Mouse (Mus musculus): ENCODE data around the gene E2f2.

The E2f2 gene

DNA sequence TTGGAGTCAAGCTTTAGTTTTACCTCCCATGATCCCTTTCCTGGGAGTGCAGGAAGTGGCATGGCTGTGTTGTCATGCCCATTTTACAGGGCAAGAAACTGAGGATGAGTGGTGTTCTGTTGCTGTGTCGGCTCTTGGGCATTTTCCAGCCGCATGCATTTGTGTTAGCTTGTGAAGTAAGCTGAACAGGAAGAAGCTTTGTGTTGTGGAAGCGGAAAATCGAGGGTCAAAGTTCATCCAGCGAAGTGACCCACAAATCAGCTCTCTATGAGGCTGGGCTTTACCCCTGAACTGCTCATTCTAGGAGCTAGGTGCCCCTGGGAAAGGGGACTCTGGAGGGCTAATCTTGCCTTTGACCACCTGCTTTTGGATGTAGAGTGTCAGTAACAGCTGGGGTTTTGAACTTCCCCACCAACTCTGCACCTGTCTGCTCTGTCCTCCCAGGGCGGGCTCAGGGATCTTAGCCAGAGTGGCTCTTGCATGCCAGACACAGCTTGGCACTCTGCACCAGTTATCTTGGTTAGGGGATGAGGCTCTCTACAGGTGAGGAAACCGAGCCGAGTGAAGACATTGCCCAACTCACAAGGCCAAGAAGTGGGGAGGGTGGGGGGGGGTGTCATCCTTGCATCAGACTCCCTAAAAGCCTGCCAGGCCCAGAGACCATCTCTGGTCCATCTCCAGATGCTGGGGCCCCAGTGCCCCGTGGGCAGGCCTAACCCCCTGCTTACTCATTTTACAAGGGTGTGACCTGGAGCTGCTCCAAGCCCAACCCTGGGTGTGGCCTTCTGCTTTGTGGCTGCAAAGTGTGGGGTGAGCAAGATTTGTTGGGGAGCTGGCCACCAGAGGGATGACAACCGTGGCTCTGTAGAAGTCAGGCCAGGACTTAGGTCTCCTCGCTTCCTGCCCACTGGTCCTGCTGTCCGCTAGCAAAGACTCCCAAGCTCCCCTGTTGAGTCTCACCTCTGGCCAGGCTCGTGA is 2.3 kb downstream of the E2f2 start:
- DNase-seq (ENCODE audit: low read depth, low spot score) = peak; percentile 87

DNA sequence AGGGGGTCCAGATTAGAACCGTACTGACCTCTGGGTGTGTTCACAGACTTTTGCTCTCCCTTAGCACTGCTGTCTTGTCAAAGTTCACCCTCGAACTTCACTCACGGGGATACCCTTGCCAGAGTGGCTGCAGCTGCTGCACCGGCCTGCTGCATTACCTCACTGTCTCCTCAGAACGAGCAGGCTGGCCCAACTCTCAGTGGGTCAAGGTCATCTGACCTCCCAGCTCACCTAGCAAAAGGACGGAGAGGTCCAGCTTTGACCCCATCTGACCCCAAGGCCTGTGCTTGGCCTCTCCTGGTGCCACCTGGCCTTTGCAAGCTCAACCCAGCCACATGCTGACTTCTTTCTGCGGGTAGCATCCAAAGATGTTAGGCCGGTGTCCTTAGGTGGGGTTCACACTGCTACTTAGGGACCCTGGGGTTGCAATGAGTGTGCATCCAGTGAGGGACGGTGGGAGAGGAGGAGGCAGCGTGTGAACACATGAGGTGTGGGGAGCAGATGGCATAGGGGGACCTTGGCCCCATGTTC is 3.9 kb downstream of the E2f2 start:
- no peak for DNase-seq (ENCODE audit: low read depth, low spot score)

DNA sequence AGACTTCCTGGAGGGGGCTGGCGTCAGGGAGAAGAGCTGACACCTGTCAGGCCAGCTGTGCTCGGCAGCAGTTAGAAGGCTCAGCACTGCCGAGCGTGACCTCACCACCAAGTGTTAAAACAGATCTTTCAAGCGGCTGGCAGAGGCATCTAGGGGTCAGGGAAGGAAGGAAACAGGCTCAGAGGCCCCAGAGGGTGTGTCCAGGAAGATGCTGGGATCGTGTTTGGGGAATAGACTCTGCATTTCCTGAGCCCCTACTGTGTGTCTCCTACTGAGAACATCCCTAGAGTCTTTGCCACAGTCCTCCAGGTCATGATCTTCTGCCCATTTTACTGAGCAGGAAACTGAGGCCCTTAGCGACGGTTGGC is 5.0 kb downstream of the E2f2 start:
- DNase-seq (ENCODE audit: low read depth, low spot score) = no peak

DNA sequence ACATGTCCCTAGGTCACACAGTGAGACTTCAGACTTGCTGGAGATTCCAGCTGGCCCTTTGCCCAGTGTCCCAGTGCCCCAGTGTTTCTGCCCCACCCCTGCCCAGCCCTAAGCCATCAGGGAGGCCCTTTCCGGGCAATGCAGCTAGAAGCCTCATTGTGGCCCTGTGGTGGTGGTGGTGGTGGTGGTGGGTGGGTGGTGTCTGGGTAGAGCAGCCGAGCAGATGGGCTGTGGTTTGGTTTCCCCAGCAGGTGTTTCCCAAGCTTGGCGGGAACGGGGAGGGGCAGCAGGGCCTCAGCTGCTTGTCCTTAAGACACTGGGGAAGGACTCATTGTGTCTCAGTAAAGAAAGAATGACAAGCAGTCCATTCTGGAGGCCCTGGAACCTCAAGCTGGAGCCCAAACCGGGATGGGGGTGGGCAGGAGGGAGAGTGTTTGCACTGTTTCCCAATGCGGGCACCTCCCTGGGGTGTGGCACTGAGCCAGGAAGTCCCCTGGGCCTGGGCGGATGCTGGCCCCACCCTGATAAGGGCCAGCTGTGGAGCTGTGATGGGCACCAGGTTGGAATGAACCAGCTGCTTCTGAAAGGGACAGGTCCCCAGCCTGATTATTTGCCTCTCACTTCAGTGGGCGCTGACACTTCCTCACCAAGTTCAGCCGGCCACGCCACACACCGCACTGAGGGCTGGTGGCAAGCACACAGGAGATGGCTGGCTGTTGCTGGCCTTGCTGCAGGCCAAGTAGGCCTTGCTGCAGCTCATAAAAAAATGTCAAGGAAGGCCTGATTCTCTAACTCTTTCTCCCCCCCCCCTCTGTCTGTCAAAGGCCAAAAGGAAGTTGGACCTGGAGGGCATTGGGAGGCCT is 5.6 kb downstream of the E2f2 start:
- DNase-seq (ENCODE audit: low read depth, low spot score) = peak; percentile 93

DNA sequence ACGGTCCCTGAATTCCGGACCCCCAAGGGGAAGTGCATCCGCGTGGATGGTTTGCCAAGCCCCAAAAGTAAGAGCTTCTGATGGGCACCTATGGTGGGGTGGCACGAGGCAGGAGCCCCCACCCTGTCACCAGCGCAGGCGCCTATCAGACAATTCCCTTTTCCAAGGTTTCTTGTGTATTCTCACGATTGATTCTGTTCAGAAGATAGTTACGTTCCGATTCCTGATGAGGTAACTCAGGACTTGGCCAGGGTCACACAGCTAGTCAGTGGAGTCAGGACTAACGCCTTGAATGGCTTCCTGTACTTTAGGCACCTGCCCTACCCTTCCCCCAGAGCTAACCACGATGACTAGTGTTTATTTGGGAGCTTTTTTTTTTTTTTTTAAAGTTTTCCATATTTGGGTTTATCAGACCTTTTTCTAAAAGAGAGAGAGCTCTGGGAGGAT is 6.3 kb downstream of the E2f2 start:
- no peak for DNase-seq (ENCODE audit: low read depth, low spot score)

DNA sequence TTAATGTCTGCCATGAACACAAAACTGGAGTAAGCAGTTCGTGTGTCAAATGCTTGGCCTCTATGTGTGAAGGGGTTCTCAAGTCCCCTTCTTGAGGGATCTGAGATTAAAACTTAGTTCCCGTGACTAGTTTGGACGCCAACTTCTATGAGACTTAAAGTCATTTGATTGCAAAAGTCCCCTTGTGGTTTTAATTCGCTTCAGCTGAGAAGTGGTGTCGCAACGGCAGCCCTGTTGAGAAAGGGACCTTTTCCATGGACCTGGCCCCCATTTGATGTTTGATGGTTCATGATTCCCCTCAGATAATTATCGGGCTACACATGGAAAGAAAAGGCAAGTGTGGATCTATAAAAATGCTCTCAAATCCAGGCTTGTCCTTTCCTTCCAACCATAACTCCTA is 7.3 kb downstream of the E2f2 start:
- no peak for DNase-seq (ENCODE audit: low read depth, low spot score)

DNA sequence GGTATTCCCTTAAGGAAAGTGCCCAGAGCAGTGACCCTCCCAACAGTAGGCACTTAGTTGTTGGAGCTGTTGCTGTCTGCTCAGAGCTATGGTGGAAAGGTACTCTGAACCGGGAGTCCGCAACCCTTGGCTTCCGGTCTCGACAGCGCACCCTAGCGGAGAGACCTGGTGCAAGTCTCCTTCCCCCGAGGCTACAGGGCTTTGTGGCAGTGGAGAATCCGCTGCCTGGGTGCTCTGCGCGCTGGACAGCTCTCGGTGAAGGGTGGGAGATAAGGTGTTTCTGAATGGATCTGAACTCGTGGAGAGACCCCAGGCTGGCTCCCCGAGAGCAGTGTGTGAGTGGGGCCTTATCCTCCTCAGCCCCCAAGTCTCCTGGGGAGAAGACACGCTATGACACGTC is 7.8 kb downstream of the E2f2 start:
- DNase-seq (ENCODE audit: low read depth, low spot score) = peak; percentile 87

DNA sequence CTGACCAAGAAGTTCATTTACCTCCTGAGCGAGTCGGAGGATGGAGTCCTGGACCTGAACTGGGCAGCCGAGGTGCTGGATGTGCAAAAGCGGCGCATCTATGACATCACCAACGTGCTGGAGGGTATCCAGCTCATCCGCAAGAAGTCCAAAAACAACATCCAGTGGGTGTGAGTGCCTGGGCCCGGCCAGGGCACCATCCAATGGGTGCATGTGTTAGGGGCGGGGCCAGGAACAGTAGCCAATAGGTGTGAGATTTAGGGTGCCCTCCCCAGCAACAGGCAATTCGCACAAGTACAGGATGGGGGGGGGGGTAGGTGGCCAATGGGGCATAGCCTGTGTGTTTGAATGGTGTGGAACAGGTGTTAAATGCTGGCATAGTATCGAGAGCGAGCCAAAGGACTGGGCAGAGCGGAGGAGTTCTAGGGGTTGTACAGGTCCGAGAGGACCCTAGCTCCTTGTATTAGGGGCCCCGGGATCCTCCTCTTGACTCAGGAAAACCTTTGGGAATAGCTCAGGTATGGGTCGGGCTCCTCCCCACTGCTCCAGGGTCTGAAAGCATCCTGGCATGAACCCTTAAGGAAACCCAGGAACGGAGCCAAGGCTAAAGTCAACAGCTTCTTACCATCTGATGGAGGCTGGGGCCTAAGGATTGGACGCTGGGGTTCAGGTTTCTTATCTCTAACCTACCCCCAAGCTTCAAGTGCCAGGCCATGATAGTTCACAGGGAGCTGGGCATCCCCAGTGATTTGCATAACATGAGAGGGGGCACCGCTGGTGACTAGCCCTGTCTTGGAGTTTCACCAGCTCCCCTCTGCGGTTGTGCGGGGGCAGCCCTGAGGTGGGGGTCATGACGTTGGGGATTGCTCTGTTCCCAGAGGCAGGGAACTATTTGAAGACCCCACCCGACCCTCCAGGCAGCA is 8.5 kb downstream of the E2f2 start:
- DNase-seq (ENCODE audit: low read depth, low spot score) = no peak

DNA sequence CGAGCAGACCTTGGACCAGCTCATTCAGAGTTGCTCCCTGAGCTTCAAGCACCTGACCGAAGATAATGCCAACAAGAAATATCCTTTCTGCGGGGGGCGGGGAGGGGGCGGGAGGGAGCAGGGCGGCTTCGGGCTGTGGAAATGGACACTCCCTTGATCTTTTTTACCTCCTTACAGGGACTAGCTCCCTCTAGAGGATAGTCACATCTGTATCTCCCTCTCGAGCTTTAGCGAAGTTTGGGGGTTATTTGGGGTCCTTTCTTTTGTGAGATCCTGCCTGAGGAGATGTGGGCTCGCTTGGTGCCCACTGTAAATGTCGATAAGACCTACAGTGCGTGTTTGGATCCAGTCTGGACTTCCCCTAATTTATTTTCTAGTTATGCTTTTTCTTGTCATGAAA is 9.2 kb downstream of the E2f2 start:
- DNase-seq (ENCODE audit: low read depth, low spot score) = no peak

DNA sequence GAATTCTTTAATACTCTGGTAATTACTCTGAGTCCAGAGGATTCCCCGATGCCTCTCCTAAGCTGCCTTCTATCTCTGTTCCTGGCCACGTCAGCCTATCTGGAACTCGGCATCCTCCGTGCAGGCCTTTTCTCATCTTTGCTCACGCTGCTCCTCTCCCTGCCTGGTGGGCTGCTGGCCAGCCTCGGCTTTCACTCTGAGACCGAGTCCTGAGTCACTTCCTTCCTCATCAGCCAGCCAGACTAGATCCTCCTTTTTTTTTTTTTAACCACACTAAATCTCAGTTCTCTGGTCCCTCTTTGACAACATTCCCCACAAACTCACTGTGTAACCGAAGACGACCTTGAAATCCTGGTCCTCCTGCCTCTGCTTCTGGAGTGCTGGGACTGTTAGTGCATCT is 13.2 kb downstream of the E2f2 start:
- no peak for DNase-seq (ENCODE audit: low read depth, low spot score)

DNA sequence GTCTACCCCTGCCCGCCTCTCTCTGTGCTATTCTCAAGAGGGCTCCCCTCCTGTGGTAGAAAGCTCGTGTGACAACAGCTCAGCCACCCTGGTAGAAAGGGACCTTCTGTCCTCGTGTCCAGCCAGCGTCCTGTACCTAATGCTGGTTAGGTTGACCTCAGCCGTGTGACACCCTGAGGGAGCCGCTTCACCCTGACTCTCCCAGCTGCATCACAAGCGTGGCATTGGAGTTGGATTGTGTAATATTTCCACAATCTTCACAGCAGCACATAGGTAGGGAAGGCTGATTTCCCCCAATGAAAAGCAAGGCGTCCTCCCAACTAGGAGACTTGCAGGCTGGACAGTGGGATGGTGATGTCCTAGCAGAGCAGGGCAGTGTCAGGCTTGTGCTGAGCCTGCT is 14.1 kb downstream of the E2f2 start:
- DNase-seq (ENCODE audit: low read depth, low spot score) = no peak

DNA sequence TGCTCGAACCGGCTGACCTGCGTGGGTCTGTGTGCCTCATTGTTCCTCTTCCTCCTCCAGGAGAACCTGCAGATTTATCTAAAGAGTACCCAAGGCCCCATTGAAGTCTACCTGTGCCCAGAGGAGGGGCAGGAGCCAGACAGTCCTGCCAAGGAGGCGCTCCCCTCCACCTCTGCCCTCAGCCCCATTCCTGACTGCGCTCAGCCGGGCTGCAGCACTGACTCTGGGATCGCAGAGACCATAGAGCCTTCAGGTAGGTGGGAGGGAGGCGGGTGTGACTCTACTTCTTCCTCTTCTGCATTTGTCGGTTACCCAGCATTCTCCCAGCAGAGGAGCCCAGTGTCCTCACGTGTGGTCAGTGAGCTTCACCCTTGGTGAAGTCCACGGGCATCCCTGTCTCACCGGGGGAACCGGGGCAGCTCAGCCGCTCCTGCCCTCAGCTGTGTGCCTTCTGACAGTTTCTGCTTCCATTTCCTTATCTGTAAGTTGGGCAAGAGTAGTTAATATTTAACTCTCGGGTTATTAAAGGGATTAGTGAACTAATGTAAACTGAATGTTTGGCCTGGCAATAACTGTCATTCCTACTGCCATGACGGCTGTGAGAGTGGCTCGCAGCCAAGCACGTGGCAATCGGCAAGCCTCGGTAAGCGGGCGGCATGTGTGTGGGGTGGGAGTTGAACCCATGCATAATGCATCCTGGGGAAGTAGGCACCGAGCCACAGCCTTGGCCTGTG is 14.7 kb downstream of the E2f2 start:
- DNase-seq (ENCODE audit: low read depth, low spot score) = no peak

DNA sequence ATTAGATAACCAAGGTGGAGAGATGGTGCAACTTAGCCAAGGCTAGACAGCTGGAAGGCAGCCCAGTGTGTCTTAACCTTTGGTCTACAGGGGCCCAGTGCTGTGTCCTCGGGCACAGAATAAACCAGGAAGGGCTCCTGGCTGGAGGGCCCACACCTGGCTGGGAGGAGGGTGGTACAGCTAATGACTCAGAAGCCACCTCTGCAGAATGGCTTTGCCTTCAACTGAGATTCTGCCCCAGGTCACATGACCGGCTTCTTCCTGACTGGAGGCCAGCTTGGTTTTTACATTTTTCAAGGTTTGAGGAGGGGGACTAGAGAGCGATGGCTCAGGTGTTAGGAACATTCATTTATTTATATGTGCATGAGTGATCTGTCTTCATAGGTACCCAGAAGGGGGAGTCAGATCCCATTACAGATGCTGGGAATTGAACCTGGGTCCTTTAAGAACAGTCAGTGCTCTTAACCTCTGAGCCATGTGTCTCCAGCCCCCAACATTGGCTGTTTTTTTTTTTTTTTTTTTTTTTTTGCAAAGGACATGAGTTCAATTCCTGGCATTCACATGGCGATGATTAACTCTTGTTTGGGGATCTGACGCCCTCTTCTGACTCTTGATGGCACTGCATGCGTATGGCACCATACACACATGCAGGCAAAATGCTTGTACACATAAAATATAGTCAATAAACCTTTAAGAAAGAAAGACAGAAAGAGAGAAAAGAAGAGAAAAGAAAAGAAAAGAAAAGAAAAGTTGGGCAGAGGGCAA is 17.0 kb downstream of the E2f2 start:
- DNase-seq (ENCODE audit: low read depth, low spot score) = no peak

DNA sequence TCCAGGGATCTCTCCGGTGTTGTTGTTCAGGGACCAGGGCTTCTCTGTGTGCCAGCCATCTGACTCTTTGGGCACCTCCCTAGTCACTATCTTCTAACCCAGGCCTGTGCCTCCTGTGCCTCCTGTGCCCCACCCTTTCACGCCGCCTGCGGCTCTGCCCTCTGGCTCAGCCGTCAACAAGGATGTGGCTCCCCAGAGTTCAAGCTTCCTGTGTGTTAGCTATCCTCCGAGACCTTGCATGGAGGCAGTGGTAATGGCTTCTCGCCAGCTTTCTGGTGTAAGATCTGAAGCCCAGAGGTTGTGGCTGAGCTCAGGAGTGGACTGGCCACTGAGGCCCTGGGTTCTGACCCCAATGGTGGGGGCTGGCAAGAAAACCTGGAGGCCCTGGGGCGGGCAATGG is 17.7 kb downstream of the E2f2 start:
- peak; percentile 87 for DNase-seq (ENCODE audit: low read depth, low spot score)

DNA sequence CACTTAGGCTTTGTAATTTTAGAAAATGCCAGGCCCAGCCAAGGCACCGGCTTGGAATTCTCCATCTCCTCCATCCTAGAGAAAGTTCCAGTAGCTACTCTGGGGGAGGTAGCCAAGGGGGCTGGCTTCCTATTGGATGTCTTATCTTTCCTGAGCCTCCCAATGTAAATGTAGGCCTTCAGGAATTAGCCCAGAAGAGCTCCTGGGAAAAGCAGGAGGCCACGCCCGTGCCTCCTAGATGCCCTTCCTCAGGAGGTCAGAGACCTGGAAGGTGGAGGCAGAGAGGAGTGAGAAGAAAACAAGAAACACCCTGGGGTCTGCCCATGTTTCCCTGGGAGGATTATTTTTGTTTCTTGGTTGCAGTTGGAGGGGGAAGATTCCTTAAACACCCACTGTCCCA is 21.4 kb downstream of the E2f2 start:
- no peak for DNase-seq (ENCODE audit: low read depth, low spot score)

DNA sequence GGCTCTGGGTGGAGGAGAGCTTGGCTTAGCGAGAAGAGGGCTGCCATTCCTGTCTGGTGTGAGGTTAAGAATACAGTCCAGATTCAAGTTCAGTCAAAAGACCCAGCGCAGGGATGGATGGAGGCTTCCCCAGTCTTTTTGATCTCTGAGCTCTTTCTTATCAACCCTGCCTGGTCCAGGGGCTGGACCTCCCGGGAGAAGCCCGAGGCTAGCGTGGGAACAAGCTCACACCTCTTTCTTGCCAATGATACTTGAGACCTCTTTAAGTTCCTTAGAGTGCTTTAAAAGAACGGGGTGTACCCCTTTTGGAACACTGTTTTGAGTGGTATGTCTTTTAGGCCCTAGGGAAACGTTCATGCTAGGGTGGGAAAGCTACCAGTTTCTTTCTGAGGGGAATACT is 22.8 kb downstream of the E2f2 start:
- no peak for DNase-seq (ENCODE audit: low read depth, low spot score)

DNA sequence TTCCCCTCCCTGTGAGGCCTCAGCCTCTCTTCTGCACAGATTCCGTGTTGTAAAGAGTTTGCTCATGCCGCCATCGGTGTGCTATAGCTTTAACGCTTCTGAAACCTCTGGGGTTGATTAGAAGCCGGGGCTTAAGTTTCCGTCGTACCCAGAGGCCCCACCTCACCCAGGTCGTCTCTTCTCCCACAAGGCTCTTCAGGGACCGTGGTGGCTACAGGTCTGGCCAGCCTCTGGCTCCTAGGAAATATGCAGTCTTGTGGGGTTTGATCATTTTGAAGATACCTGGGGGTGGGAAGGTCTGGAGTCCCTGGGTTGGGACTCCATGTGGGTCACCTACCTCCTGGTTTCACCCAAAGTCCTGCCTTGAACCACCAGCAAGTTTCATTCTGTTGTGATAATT is 23.4 kb downstream of the E2f2 start:
- no peak for DNase-seq (ENCODE audit: low read depth, low spot score)

DNA sequence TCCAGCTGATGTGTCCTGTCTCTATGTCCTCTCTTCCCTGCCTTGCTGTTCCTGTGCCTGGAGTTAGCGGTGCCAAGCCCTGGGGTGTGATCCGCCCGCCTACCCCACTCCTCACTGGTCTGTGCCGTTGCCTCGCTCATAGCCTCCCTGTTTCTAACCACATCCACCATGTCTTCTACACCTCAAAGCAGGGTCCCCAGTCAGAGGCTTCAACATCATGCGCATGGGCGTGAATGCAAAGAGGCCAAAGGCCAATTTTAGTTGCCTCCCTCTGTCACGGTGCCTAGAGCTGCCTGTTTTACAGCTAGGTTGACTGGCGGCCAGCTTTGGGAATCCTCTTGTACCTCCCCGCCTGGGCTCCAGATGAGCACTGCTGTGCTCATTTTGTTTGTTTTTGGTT is 24.0 kb downstream of the E2f2 start:
- no peak for DNase-seq (ENCODE audit: low read depth, low spot score)

DNA sequence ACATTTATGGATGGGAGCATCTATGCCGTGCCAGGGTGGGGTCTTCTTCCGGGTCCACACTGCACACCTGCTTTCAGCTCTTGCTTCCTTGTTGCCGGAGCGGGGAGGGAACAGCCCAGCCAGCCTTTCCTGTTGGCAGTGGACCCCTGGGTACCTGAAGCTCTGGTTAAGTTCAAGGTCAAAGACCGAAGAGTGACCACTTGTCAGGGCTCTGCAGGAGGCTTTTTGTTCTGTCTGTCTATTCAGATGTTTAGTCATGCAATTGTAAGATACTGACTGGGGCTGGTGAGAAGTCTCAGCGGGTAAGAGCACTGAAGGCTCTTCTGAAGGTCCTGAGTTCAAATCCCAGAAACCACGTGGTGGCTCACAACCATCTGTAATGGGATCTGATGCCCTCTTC is 26.7 kb downstream of the E2f2 start:
- DNase-seq (ENCODE audit: low read depth, low spot score) = no peak
